10 mouse cellular contexts compared by ENCODE assay signal in the genomic region with DNA sequence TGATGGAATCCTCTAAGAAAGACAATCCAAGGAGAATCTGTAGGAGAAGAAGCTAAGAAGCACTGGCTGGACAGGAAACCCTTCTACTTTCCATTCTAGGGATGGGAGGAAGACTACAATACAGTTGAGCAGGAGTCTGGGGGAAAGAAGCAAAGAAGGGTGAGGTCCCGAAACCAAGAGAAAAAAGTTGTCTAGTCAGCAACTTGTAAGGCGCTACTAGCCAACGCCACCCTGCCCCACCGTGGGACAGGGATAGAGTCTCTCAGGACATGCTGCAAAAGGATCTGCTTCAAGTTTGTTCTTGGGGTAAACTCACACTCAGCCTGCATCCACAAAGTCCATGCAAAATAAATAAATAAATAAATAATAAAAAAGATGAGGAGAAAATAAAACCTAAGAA.
DNase-seq lines count a peak whose midpoint lies in the region; ATAC-seq and TF ChIP-seq lines count a peak whose summit lies in the region.
"Had no signal": no experiment of that assay in that cellular context is flagged by ENCODE, and none has a peak within 500 bp of the region (broad histone marks: within the 10 kb centered on the region; RNA-seq: fewer than 3 reads in every experiment).

No protein-coding gene starts in this region.

- H3K27me3 ChIP-seq in heart, embryonic 10.5 days (ENCODE audit: insufficient read depth, poor library complexity, severe bottlenecking), result no peaks in the 10 kb centered on the region
- no peaks in the 10 kb centered on the region for H3K27me3 ChIP-seq in forebrain, embryonic 12.5 days
- no peaks in the 10 kb centered on the region for H3K27me3 ChIP-seq in hindbrain, embryonic 15.5 days
- no peaks in the 10 kb centered on the region for H3K27me3 ChIP-seq in intestine, embryonic 15.5 days (replicated peaks)
- H3K27me3 ChIP-seq: heart, embryonic 15.5 days; lung, embryonic 15.5 days had no signal

- H3K27ac ChIP-seq in heart, embryonic 10.5 days, result no peak overlapping the region
- H3K27ac ChIP-seq in forebrain, embryonic 12.5 days, result peak overlapping the region; percentile 90
- H3K27ac ChIP-seq in hindbrain, embryonic 15.5 days (replicated peaks), result peak overlapping the region; percentile 71; the same call in 1 of the 2 replicates
- H3K27ac ChIP-seq in olfactory bulb, adult 2 months (ENCODE audit: insufficient read depth, low read depth, low read length), result peak overlapping the region; percentile 64
- no peak overlapping the region for H3K27ac ChIP-seq in intestine, embryonic 15.5 days
- H3K27ac ChIP-seq: heart, embryonic 15.5 days; lung, embryonic 15.5 days had no signal

- DNase-seq in heart, embryonic 10.5 days (ENCODE audit: low spot score), result peak; percentile 6
- DNase-seq in heart, adult 18-20 months, result no peak
- DNase-seq in urinary bladder, adult 2 months (ENCODE audit: low spot score), result no peak

- no peak for TF ChIP-seq POLR2A in olfactory bulb, adult 2 months (IDR thresholded peaks at IDR 0.05; ENCODE audit: insufficient read depth, low read depth, low read length)

- H3K36me3 ChIP-seq in heart, embryonic 10.5 days, result 0 out of 2 replicates have a peak, but pooled peaks cover 4% of the 10 kb centered on the region
- peaks cover 2% of the 10 kb centered on the region; the same call in 1 of the 2 replicates for H3K36me3 ChIP-seq in forebrain, embryonic 12.5 days (replicated peaks)
- H3K36me3 ChIP-seq in hindbrain, embryonic 15.5 days, result no peaks in the 10 kb centered on the region
- no peaks in the 10 kb centered on the region for H3K36me3 ChIP-seq in intestine, embryonic 15.5 days
- H3K36me3 ChIP-seq: heart, embryonic 15.5 days; lung, embryonic 15.5 days had no signal

- no peak for TF ChIP-seq CTCF in olfactory bulb, adult 2 months (IDR thresholded peaks at IDR 0.05; ENCODE audit: insufficient read depth, low read depth, low read length)

- H3K4me2 ChIP-seq in forebrain, embryonic 12.5 days, result peak overlapping the region; percentile 34; the same call in 1 of the 2 replicates
- no peak overlapping the region for H3K4me2 ChIP-seq in hindbrain, embryonic 15.5 days
- no peak overlapping the region for H3K4me2 ChIP-seq in intestine, embryonic 15.5 days (replicated peaks)
- H3K4me2 ChIP-seq: heart, embryonic 15.5 days; lung, embryonic 15.5 days had no signal

- no peak overlapping the region for H3K9ac ChIP-seq in forebrain, embryonic 12.5 days
- no peak overlapping the region for H3K9ac ChIP-seq in hindbrain, embryonic 15.5 days
- no peak overlapping the region for H3K9ac ChIP-seq in intestine, embryonic 15.5 days
- H3K9ac ChIP-seq: heart, embryonic 15.5 days; lung, embryonic 15.5 days had no signal

- H3K4me1 ChIP-seq in heart, embryonic 10.5 days, result peaks cover 8% of the 10 kb centered on the region
- peaks cover 53% of the 10 kb centered on the region for H3K4me1 ChIP-seq in forebrain, embryonic 12.5 days
- H3K4me1 ChIP-seq in hindbrain, embryonic 15.5 days (replicated peaks), result peaks cover 51% of the 10 kb centered on the region
- peaks cover 13% of the 10 kb centered on the region for H3K4me1 ChIP-seq in olfactory bulb, adult 2 months (ENCODE audit: control insufficient read depth, insufficient read depth, low read length)
- H3K4me1 ChIP-seq in intestine, embryonic 15.5 days (replicated peaks), result no peaks in the 10 kb centered on the region
- H3K4me1 ChIP-seq: lung, embryonic 15.5 days had no signal

- WGBS in heart, embryonic 10.5 days, result 92% methylated on average over 4 of the region's 4 CpGs
- 90% methylated on average over 4 of the region's 4 CpGs for WGBS in forebrain, embryonic 12.5 days
- WGBS in hindbrain, embryonic 15.5 days, result 87% methylated on average over 4 of the region's 4 CpGs
- WGBS in olfactory bulb, adult 2 months, result 83% methylated on average over 4 of the region's 4 CpGs
- WGBS in intestine, embryonic 15.5 days, result 95% methylated on average over 4 of the region's 4 CpGs

- no peak overlapping the region for H3K4me3 ChIP-seq in heart, embryonic 10.5 days
- no peak overlapping the region for H3K4me3 ChIP-seq in forebrain, embryonic 12.5 days (replicated peaks)
- H3K4me3 ChIP-seq in hindbrain, embryonic 15.5 days, result no peak overlapping the region
- H3K4me3 ChIP-seq in olfactory bulb, adult 2 months (ENCODE audit: insufficient read depth, low read depth, low read length), result no peak overlapping the region
- no peak overlapping the region for H3K4me3 ChIP-seq in intestine, embryonic 15.5 days (replicated peaks)
- H3K4me3 ChIP-seq: heart, embryonic 15.5 days; lung, embryonic 15.5 days had no signal

- ATAC-seq in forebrain, embryonic 12.5 days (ENCODE audit: low FRiP score), result no peak
- ATAC-seq in hindbrain, embryonic 15.5 days (ENCODE audit: low FRiP score, low read depth), result no peak
- no peak for ATAC-seq in intestine, embryonic 15.5 days
- ATAC-seq: intestine, embryonic 16.5 days had no signal

- no peaks in the 10 kb centered on the region for H3K9me3 ChIP-seq in heart, embryonic 10.5 days
- H3K9me3 ChIP-seq in forebrain, embryonic 12.5 days, result no peaks in the 10 kb centered on the region
- H3K9me3 ChIP-seq in hindbrain, embryonic 15.5 days, result no peaks in the 10 kb centered on the region
- H3K9me3 ChIP-seq in intestine, embryonic 15.5 days, result no peaks in the 10 kb centered on the region
- H3K9me3 ChIP-seq: heart, embryonic 15.5 days; lung, embryonic 15.5 days had no signal

Comparison
In these comparisons a context has a peak if more than half of its experiments do, and no peak if none do; other contexts are left out.
1. H3K27ac ChIP-seq: peak in forebrain, embryonic 12.5 days (single experiment), hindbrain, embryonic 15.5 days (single experiment) and olfactory bulb, adult 2 months (single experiment); none in heart, embryonic 10.5 days (single experiment) and intestine, embryonic 15.5 days (single experiment).